Mouse (Mus musculus) myocyte (in vitro differentiated cells): ENCODE results near the gene Mitf.

ENCODE experiments used
- MYOD1 ChIP-seq, 3 experiments: IDR thresholded peaks; one replicate each; pipeline ENCODE4 v1.6.1; 2011; ENCODE audit warnings: control low read depth in 2 of 3, low read depth in 2 of 3, mild to moderate bottlenecking in 2 of 3, moderate library complexity in 1 of 3; ENCODE audit not compliant: insufficient read length in 2 of 3, control insufficient read depth in 1 of 3
- POLR2A ChIP-seq: IDR thresholded peaks from one replicate; pipeline ENCODE4 v1.6.1; 2011; ENCODE audit warnings: low read depth, mild to moderate bottlenecking, control low read depth, moderate library complexity; ENCODE audit not compliant: insufficient read length
- TCF12 ChIP-seq: IDR thresholded peaks from one replicate; pipeline ENCODE4 v1.6.1; 2011; ENCODE audit warnings: mild to moderate bottlenecking, control low read depth; ENCODE audit not compliant: poor library complexity, insufficient read depth, severe bottlenecking

DNA sequence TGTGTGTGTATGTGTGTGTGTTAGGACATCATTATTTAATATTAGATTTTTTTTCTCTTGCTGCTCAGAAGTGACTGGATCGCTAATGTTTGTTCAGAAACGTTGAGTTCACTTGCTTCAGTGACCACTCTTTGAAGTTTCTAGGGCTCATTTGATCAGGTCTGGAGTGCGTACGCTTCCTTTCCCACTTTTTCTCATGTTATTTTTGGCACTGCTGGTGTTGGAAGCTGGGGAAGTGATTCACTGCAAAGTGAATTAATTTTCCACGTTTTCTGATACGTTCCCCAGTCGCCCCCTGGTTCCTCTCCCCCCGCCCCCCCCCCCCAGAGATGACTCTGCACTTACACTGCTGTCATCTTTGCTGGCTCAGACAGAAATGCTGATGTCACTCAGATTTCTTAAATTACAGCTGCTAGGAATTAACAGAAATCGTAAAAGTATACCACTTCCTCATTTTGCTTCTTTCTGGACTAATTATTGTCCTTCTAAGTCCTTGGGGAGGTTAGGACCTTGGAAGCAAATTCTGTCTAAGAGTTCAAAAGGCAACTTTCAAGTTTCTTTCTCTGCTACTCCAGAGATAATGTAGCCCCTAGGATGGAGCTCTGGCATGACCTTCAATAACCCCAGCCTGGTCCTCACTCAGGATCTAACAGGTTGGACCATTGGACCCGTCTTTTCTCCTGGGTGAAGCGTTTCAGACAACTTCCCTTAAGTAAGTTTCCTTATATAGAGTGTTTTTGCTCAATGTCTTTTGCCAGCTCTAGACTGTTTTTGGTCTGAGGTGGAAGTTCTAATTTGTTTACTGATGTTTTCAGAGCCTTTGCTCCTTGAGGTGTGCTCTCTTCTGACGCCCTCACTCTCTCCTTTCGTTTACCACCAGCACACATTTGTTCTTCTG is 22.2 kb downstream of the Mitf start:
- TF ChIP-seq TCF12 (no peak), POLR2A (no peak), MYOD1 (IDR thresholded peaks at IDR 0.05; ENCODE audit: control insufficient read depth in 1 of 3, insufficient read length in 2 of 3, low read depth in 2 of 3) (no peak)
